Mouse (Mus musculus) kidney, adult 18-20 months (tissue): Measurements from ENCODE around the gene Lsm14a.
"Not testable (repeated sequence)": the region's sequence is repeated elsewhere in the genome, so short reads cannot be mapped to it uniquely, and the experiment has no call there.

Experiments used
- DNase-seq: peaks from one replicate; pipeline ENCODE4 v3.0.0; 2021

Gene Lsm14a

GRCm38 (mm10) chr7:34355629-34356028 is 37.5 kb downstream of the Lsm14a start:
- DNase-seq, result no peak

GRCm38 (mm10) chr7:34351997-34352396 is 41.1 kb downstream of the Lsm14a start:
- DNase-seq, result peak; percentile 25

- DNase-seq, result no peak
These were observed 42.9 kb downstream of the Lsm14a start for GRCm38 (mm10) chr7:34350166-34350565.

- DNase-seq, result no peak
These were observed 45.1 kb downstream of the Lsm14a start for GRCm38 (mm10) chr7:34348011-34348410.

- DNase-seq, result no peak
These were observed 46.1 kb downstream of the Lsm14a start for GRCm38 (mm10) chr7:34347041-34347440.

GRCm38 (mm10) chr7:34346505-34346904 is 46.6 kb downstream of the Lsm14a start:
- no peak for DNase-seq

- DNase-seq, result no peak
These were observed 50.9 kb downstream of the Lsm14a start for GRCm38 (mm10) chr7:34342040-34342793.

- no peak for DNase-seq
These were observed 52.3 kb downstream of the Lsm14a start for GRCm38 (mm10) chr7:34340841-34341240.

GRCm38 (mm10) chr7:34339164-34339489 is 54.0 kb downstream of the Lsm14a start:
- DNase-seq, result no peak

- no peak for DNase-seq
These were observed 54.5 kb downstream of the Lsm14a start for GRCm38 (mm10) chr7:34338445-34339163.

- DNase-seq, result no peak
These were observed 55.8 kb downstream of the Lsm14a start for GRCm38 (mm10) chr7:34337268-34337667.

GRCm38 (mm10) chr7:34336545-34336944 is 56.6 kb downstream of the Lsm14a start:
- DNase-seq, result not testable (repeated sequence)

- DNase-seq, result no peak
These were observed 65.6 kb downstream of the Lsm14a start for GRCm38 (mm10) chr7:34327493-34327892.

GRCm38 (mm10) chr7:34324857-34325256 is 68.3 kb downstream of the Lsm14a start:
- no peak for DNase-seq

GRCm38 (mm10) chr7:34324005-34324404 is 69.1 kb downstream of the Lsm14a start:
- DNase-seq, result no peak

GRCm38 (mm10) chr7:34323351-34323750 is 69.8 kb downstream of the Lsm14a start:
- no peak for DNase-seq

- no peak for DNase-seq
These were observed 71.2 kb downstream of the Lsm14a start for GRCm38 (mm10) chr7:34321958-34322357.

GRCm38 (mm10) chr7:34321119-34321518 is 72.0 kb downstream of the Lsm14a start:
- no peak for DNase-seq

- DNase-seq, result no peak
These were observed 73.2 kb downstream of the Lsm14a start for GRCm38 (mm10) chr7:34319957-34320356.

GRCm38 (mm10) chr7:34319123-34319522 is 74.0 kb downstream of the Lsm14a start:
- DNase-seq, result no peak

- DNase-seq, result no peak
These were observed 75.1 kb downstream of the Lsm14a start for GRCm38 (mm10) chr7:34317901-34318476.

GRCm38 (mm10) chr7:34313443-34313875 is 79.7 kb downstream of the Lsm14a start, which contains the start of gene 4931406P16Rik:
Gene 4931406P16Rik, minus strand, starts transcription at chr7:34313551.
- DNase-seq, result peak; percentile 92

GRCm38 (mm10) chr7:34312786-34313442 is 80.2 kb downstream of the Lsm14a start:
- peak; percentile 74 for DNase-seq
